Mouse (Mus musculus): ENCODE results near the gene Platr17.
"Not testable (repeated sequence)": the region's sequence is repeated elsewhere in the genome, so short reads cannot be mapped to it uniquely, and the experiment has no call there.

Platr17 gene

GRCm38 (mm10) chr17:33903911-33904651 lies 854 bp upstream of the Platr17 start:
- DNase-seq: not testable (repeated sequence)

GRCm38 (mm10) chr17:33908331-33909076 lies 3.6 kb downstream of the Platr17 start:
- peak; percentile 70 for DNase-seq

DNA sequence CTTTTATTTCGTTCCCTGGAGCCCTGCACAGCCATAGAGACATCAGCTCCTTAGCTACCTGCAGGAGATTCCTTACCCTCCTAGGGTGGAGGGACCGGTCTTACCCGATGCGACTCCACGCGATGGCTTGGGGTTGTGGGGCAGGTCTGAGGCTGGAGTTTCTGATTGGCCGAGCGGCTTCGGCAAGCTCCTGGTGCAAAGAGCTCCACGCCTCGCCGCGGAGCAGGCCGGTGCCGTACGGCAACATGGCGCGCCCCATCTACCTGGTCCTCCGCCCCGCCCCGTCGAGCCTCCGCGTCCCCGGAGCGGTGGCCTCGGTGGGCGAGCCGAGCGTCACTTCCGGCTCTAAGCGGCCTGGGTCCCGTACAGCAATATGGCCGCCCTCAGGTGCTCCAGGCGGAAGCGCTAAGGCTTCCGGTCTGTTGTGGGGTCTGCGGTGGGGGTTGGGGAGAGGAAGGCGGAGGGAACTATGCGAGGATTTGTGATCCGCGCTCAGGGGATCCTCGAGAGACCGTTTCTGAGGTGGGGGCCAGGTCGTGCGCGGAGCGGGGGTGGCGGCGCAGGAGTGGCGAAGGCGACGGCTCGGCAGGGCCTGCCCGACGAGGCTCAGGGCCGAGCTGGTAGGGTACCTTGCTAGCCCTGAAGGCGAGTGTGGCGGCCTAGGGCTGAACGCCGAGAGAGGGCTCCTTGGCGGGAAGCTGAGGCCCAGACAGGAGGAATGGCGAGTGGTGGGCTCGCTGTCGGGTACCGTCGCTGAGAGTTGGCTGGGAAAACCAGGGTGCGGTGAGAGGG lies 4.3 kb downstream of the Platr17 start, which contains the start of gene Daxx:
Gene Daxx (plus strand): TSS at position 338 of the 792 bp plus-strand sequence.
- peak; percentile 98 for DNase-seq

GRCm38 (mm10) chr17:33909869-33910250 lies 4.9 kb downstream of the Platr17 start:
- DNase-seq: peak; percentile 36

GRCm38 (mm10) chr17:33910346-33911051 lies 5.6 kb downstream of the Platr17 start:
- peak; percentile 21 for DNase-seq

- peak; percentile 29 for DNase-seq
These were observed 6.3 kb downstream of the Platr17 start for GRCm38 (mm10) chr17:33911052-33911812.

DNA sequence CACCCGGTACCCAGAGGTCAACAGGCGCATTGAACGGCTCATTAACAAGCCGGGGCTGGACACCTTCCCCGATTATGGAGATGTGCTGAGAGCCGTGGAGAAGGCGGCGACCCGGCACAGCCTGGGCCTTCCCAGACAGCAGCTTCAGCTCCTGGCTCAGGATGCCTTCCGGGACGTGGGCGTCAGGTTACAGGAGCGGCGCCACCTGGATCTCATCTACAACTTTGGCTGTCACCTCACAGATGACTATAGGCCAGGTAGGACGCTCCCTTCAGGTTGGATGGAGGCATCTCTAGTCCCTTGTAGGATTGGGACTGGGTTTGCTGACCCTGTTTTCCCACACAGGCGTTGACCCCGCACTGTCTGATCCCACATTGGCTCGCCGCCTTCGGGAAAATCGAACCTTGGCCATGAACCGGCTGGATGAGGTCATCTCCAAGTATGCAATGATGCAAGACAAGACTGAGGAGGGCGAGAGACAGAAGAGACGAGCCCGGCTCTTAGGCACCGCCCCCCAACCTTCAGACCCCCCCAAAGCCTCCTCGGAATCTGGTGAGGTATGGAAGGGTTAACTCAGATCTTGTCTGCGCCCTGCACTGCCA lies 7.0 kb downstream of the Platr17 start:
- DNase-seq: peak; percentile 27

- DNase-seq: peak; percentile 24
These were observed 8.3 kb downstream of the Platr17 start for GRCm38 (mm10) chr17:33913264-33913663.

DNA sequence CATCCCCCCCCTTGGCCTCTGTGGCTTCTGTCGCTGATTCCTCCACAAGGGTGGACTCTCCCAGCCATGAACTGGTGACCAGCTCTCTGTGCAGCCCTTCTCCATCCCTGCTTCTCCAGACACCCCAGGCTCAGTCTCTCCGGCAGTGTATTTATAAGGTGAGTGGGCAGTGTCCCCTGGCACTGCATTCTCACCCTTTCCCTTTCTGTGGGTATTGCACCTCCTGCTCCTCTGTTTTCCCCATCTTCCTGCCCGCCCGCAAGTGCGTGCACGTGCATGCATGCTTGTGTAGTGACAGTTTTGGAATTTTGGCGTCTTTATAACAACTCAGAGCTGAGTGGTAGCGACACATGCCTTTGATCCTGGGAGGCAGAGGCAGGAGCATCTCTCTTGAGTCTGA lies 9.0 kb downstream of the Platr17 start:
- DNase-seq: peak; percentile 23

DNA sequence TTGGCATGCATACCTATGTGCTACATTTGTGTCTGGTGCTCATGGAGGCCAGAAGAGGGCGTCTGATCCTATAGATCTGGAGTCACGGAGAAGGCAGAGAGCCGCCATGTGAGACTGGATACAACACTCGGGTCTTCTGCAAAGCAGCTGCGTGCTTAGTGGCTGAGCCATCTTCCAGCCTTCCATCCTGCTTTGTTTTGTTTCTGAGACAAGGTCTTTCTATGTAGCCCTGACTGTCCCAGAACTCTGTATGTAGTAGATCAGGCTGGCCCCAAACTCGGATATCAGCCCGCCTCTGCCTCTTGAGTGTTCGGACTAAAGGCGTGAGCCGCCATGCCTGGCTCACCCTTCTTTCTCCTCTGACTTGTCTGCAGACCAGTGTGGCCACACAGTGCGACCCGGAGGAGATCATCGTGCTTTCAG lies 10.0 kb downstream of the Platr17 start:
- peak; percentile 44 for DNase-seq

DNA sequence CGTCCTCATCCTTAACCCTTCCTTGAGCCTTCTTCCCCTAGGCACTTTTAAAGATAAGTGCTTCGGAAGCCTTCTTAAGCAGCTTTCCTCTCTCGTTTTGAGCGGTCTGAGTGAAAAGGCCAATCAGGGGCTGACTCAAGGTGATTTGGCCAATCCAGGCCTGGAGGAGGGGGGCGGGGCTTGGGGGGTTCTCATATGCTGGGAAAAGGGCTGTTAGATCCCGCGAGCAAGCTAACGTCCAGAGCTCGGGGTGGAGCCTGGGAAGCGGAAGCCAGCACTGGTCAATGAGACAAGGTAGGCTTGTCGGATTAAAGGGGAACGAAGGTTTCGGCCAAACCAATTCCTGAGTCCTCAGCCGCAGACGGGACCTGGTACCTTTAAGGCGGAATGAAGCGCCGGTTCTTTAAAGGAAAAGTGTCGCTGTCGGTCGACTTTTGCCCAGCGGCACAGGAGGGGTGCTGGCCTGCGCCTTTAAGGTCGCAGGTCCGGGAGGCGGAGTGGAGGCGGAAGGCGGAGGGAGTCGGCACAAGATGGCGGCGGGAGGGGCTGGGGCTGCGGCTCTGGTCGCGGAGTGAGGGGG lies 10.8 kb downstream of the Platr17 start, which contains the start of the genes Tapbp and Zbtb22:
Gene Tapbp (plus strand): TSS at position 229 of the 580 bp plus-strand sequence.
Gene Zbtb22 (plus strand): TSS at position 234 of the 580 bp plus-strand sequence.
- peak; percentile 98 for DNase-seq

GRCm38 (mm10) chr17:33916294-33916693 lies 11.4 kb downstream of the Platr17 start:
- DNase-seq: peak; percentile 56

GRCm38 (mm10) chr17:33916847-33917655 lies 12.1 kb downstream of the Platr17 start:
- peak; percentile 39 for DNase-seq

DNA sequence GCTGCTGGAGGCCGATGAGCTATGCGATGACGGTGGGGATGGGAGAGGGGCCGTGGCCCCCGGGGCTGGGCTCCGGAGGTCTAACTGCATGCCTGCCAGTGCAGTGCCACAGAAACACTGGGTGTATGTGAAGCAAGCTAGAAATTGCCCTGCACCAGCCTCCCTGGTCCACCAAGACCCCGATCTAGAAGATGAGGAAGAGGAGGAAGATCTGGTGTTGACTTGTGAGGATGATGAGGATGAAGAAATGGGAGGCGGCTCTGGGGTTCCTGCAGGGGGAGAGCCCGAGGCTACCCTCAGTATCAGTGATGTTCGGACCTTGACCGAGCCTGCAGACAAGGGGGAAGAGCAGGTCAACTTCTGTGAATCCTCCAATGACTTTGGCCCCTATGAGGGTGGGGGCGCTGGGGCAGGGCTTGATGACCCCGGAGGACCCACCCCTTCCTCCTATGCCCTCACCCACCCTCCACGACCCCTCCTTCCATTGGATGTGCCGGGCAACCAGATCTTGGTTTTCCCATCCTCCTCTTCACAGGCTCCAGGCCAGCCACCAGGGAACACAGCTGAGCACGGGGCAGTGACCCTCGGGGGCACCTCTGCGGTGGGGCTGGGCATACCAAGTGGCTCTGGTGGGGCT lies 12.8 kb downstream of the Platr17 start:
- no peak for DNase-seq

GRCm38 (mm10) chr17:33918293-33919203 lies 13.6 kb downstream of the Platr17 start:
- peak; percentile 40 for DNase-seq

DNA sequence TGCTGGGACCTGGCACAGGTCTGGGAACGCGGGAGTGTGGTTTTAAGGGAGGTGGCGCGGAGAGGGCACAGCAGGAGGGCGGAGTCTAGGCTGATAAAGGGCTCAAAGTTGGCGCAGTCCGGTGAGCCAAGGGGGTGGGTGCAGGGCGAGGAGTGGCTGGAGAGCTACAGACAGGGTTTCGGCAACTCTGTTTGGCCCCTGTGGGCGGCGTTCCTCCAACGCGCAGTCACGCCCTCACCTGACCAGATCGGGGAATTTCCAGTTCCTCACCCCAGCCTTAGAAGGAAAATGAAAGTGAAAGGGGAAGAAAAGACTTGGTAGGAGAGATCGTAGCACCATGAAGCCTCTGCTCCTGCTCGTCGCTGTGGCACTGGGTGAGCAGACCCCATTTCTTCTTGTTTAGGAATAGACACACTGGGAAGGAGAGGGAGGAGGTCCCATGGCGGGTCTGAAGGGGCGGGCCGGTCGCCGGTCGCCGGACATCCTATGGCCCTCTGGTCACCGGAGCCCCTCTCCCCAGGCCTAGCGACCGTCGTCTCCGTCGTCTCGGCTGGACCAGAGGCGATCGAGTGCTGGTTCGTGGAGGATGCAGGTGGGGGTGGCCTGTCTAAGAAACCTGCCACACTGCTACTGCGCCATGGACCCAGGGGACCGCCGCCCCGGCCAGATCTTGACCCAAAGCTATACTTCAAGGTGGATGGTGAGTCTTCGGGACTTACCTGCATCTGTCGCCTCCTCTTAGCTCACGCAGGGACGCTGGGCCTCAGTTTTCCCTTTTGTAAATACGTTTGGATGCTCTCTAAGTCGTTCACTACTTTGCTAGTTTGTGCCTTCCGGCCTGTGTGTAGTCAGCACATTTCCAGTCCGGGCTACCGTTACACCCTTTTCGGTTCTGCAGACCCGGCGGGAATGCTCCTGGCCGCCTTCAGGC lies 14.7 kb downstream of the Platr17 start:
- DNase-seq: peak; percentile 67
